Mouse (Mus musculus): ENCODE data around the gene Kank2.

DNA sequence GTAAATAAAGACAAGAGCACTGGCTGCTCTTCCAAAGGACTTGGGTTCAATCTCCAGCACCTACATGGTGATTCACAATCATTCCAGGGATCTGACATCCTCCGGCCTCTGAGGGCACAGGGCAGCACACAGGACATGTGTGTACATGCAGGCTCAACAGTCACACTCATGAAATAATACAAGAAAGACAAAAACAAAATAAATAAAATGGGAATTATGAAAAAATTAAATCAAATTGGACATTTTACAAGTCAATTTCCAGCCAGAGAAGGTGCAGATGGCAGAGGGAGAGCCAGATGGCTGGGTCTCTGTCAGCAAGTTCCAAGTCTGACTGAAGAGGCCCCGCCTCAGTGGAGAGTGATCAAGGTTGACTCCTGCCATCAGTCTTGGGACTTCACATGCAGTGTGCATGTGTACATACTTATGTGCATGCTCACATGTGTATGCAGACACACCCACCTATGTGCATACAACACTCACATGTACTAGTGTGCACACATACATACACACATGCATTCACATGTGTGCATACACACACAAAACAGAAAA is 20.7 kb upstream of the Kank2 start:
- TF ChIP-seq CTCF (IDR thresholded peaks at IDR 0.05; ENCODE audit: low read depth, low read length) (no peak), POLR2A (IDR thresholded peaks at IDR 0.05; ENCODE audit: insufficient read depth, low read length) (no peak), EP300 (IDR thresholded peaks at IDR 0.05; ENCODE audit: insufficient read depth, low read depth, low read length) (no peak)

All from ES-Bruce4 (cell line).